36 mouse cellular contexts compared by ENCODE assay signal in the genomic region with DNA sequence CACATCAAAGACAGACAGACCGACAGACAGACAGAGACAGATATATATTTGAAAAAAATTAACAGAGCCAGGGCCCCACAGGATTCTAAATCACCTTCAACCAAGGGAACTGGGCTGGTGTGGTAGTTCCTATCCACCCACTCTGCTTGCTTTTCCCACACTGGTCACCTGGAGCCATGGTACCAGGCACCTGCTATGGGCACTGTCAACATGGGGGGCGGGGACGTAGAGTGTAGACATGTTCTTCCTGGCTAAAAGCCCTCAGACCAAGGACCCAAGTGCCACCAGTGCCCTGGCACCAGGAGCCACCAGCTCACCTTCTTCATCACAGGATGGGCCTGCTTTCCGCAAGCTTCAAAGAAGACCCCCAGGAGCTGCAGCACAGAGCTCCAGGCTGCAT.
"Had no signal": no experiment of that assay in that cellular context is flagged by ENCODE, and none has a peak within 500 bp of the region (broad histone marks: within the 10 kb centered on the region; RNA-seq: fewer than 3 reads in every experiment).

No protein-coding gene starts in this region.

- H3K4me3 ChIP-seq: heart, embryonic 10.5 days; heart, embryonic 12.5 days; heart, embryonic 13.5 days; heart, embryonic 15.5 days; hindbrain, embryonic 10.5 days; hindbrain, embryonic 12.5 days; hindbrain, embryonic 13.5 days; hindbrain, embryonic 15.5 days; intestine, embryonic 15.5 days; kidney, embryonic 15.5 days; layer of hippocampus, adult 2 months; left cerebral cortex, adult 2 months had no signal

- H3K9me3 ChIP-seq: heart, embryonic 10.5 days; heart, embryonic 12.5 days; heart, embryonic 13.5 days; heart, embryonic 15.5 days; hindbrain, embryonic 10.5 days; hindbrain, embryonic 12.5 days; hindbrain, embryonic 13.5 days; hindbrain, embryonic 15.5 days; intestine, embryonic 15.5 days; kidney, embryonic 15.5 days had no signal

- DNase-seq: heart, postnatal 10 days; heart, postnatal 14 days; heart, postnatal 36 days; heart, postnatal 4 days; kidney, adult 11 months; kidney, adult 18-20 months; kidney, adult 2 months; kidney, adult 8-10 months; kidney, adult 9 months; kidney, postnatal 10 days; kidney, postnatal 14 days; kidney, postnatal 25 days; kidney, postnatal 36 days; kidney, postnatal 4 days; layer of hippocampus, adult 9-11 months; layer of hippocampus, postnatal 36 days had no signal

- H3K27ac ChIP-seq: heart, embryonic 10.5 days; heart, embryonic 13.5 days; heart, embryonic 15.5 days; hindbrain, embryonic 10.5 days; hindbrain, embryonic 12.5 days; hindbrain, embryonic 13.5 days; hindbrain, embryonic 14.5 days; hindbrain, embryonic 15.5 days; hindbrain, postnatal 0 days; intestine, embryonic 15.5 days; kidney, embryonic 15.5 days; kidney, postnatal 0 days; layer of hippocampus, adult 2 months; left cerebral cortex, adult 2 months had no signal

- H3K9ac ChIP-seq: heart, embryonic 12.5 days; heart, embryonic 13.5 days; heart, embryonic 15.5 days; hindbrain, embryonic 12.5 days; hindbrain, embryonic 13.5 days; hindbrain, embryonic 14.5 days; hindbrain, embryonic 15.5 days; intestine, embryonic 15.5 days; kidney, embryonic 15.5 days had no signal

- H3K4me1 ChIP-seq: heart, embryonic 10.5 days; heart, embryonic 12.5 days; heart, embryonic 13.5 days; heart, embryonic 15.5 days; hindbrain, embryonic 10.5 days; hindbrain, embryonic 12.5 days; hindbrain, embryonic 13.5 days; hindbrain, embryonic 15.5 days; intestine, embryonic 15.5 days; kidney, embryonic 15.5 days had no signal

- H3K27me3 ChIP-seq: heart, embryonic 12.5 days; heart, embryonic 13.5 days; heart, embryonic 15.5 days; hindbrain, embryonic 12.5 days; hindbrain, embryonic 13.5 days; hindbrain, embryonic 15.5 days; intestine, embryonic 15.5 days; kidney, embryonic 15.5 days had no signal

- ATAC-seq: hindbrain, embryonic 16.5 days; hindbrain, postnatal 0 days; inflammation-experienced regulatory T-cells, adult 6 months; intestine, embryonic 15.5 days; intestine, embryonic 16.5 days; intestine, postnatal 0 days had no signal

- H3K4me2 ChIP-seq: heart, embryonic 11.5 days; heart, embryonic 12.5 days; heart, embryonic 13.5 days; heart, embryonic 15.5 days; hindbrain, embryonic 12.5 days; hindbrain, embryonic 13.5 days; hindbrain, embryonic 14.5 days; hindbrain, embryonic 15.5 days; intestine, embryonic 15.5 days; kidney, embryonic 15.5 days had no signal
